Mouse (Mus musculus) E14TG2a.4 (cell line): ENCODE data around the gene Kiz.

ENCODE experiments used
- H3K27me3 ChIP-seq: 2 replicates; pipeline ENCODE4 v1.6.1; 2014; ENCODE audit warnings: low read length, control low read depth; ENCODE audit not compliant: insufficient read depth
- H3K36me3 ChIP-seq: 2 replicates; pipeline ENCODE4 v1.6.1; 2014; ENCODE audit warnings: low read length, control low read depth; ENCODE audit not compliant: insufficient read depth
- H3K4me1 ChIP-seq: replicated peaks from 2 replicates; pipeline ENCODE4 v1.6.1; 2014; ENCODE audit warnings: low read depth, low read length, control low read depth
- H3K4me3 ChIP-seq: replicated peaks from 2 replicates; pipeline ENCODE4 v1.5.1; 2014; ENCODE audit warnings: mild to moderate bottlenecking, low read length
- H3K9me3 ChIP-seq: 2 replicates; pipeline ENCODE4 v1.6.1; 2014; ENCODE audit warnings: low read length, control low read depth
- CTCF ChIP-seq: conservative IDR thresholded peaks from 2 replicates; pipeline ENCODE4 v1.5.1; 2014; ENCODE audit warnings: low read length
- NANOG ChIP-seq: IDR thresholded peaks from 2 replicates; pipeline ENCODE4 v1.6.1; 2014; ENCODE audit warnings: borderline replicate concordance, low read length, mixed read lengths
- POU5F1 ChIP-seq: IDR thresholded peaks from 2 replicates; pipeline ENCODE4 v1.6.1; 2014; ENCODE audit warnings: low read length, borderline replicate concordance

Gene Kiz

GRCm38 (mm10) chr2:146877423-146878098 is 21.9 kb downstream of the Kiz start:
- H3K9me3 ChIP-seq: no peaks in the 10 kb centered on the region
- H3K27me3 ChIP-seq: no peaks in the 10 kb centered on the region
- TF ChIP-seq NANOG (no peak), CTCF (no peak), POU5F1 (no peak)
- H3K4me3 ChIP-seq: no peak overlapping the region
- H3K36me3 ChIP-seq: no peaks in the 10 kb centered on the region
- H3K4me1 ChIP-seq: no peaks in the 10 kb centered on the region

GRCm38 (mm10) chr2:146881623-146882022 is 26.0 kb downstream of the Kiz start:
- H3K36me3 ChIP-seq: no peaks in the 10 kb centered on the region
- H3K4me3 ChIP-seq: no peak overlapping the region
- no peak for TF ChIP-seq NANOG
- no peak for TF ChIP-seq CTCF
- no peak for TF ChIP-seq POU5F1
- H3K4me1 ChIP-seq: no peaks in the 10 kb centered on the region
- H3K9me3 ChIP-seq: no peaks in the 10 kb centered on the region
- no peaks in the 10 kb centered on the region for H3K27me3 ChIP-seq

- H3K36me3 ChIP-seq: peaks cover 4% of the 10 kb centered on the region; the same call in 1 of the 2 replicates
- H3K27me3 ChIP-seq: no peaks in the 10 kb centered on the region
- TF ChIP-seq POU5F1 (no peak), CTCF (no peak), NANOG (no peak)
- H3K9me3 ChIP-seq: no peaks in the 10 kb centered on the region
- H3K4me1 ChIP-seq: no peaks in the 10 kb centered on the region
- no peak overlapping the region for H3K4me3 ChIP-seq
Measured at GRCm38 (mm10) chr2:146884291-146884855, 28.7 kb downstream of the Kiz start.

- Histone ChIP-seq H3K36me3 (peaks cover 13% of the 10 kb centered on the region), H3K4me1 (no peaks in the 10 kb centered on the region), H3K27me3 (no peaks in the 10 kb centered on the region), H3K9me3 (no peaks in the 10 kb centered on the region), H3K4me3 (no peak overlapping the region)
- no peak for TF ChIP-seq POU5F1
- TF ChIP-seq NANOG: no peak
- no peak for TF ChIP-seq CTCF
Measured at GRCm38 (mm10) chr2:146888786-146889414, 33.2 kb downstream of the Kiz start.

GRCm38 (mm10) chr2:146898977-146899376 is 43.3 kb downstream of the Kiz start:
- Histone ChIP-seq H3K4me3 (no peak overlapping the region), H3K9me3 (no peaks in the 10 kb centered on the region), H3K27me3 (peaks cover 3% of the 10 kb centered on the region; the same call in 1 of the 2 replicates), H3K36me3 (no peaks in the 10 kb centered on the region), H3K4me1 (no peaks in the 10 kb centered on the region)
- TF ChIP-seq CTCF (peak; percentile 43; the same call in 1 of the 2 replicates), POU5F1 (no peak)

GRCm38 (mm10) chr2:146916085-146916484 is 60.4 kb downstream of the Kiz start:
- Histone ChIP-seq H3K36me3 (no peaks in the 10 kb centered on the region), H3K4me3 (no peak overlapping the region), H3K9me3 (peaks cover 7% of the 10 kb centered on the region; the same call in 1 of the 2 replicates), H3K27me3 (peaks cover 45% of the 10 kb centered on the region), H3K4me1 (peaks cover 37% of the 10 kb centered on the region)
- TF ChIP-seq CTCF (no peak), POU5F1 (no peak), NANOG (peak; percentile 80; the same call in 1 of the 2 replicates)

- no peaks in the 10 kb centered on the region for H3K36me3 ChIP-seq
- H3K4me1 ChIP-seq: peaks cover 45% of the 10 kb centered on the region
- H3K4me3 ChIP-seq: no peak overlapping the region
- H3K9me3 ChIP-seq: peaks cover 7% of the 10 kb centered on the region; the same call in 1 of the 2 replicates
- peaks cover 49% of the 10 kb centered on the region for H3K27me3 ChIP-seq
- TF ChIP-seq CTCF (no peak), POU5F1 (no peak), NANOG (no peak)
Measured at GRCm38 (mm10) chr2:146917770-146918169, 62.1 kb downstream of the Kiz start.

- no peak for TF ChIP-seq CTCF
- no peak for TF ChIP-seq POU5F1
- no peak for TF ChIP-seq NANOG
- 0 out of 2 replicates have a peak, but pooled peaks cover 3% of the 10 kb centered on the region for H3K36me3 ChIP-seq
- H3K4me1 ChIP-seq: peaks cover 50% of the 10 kb centered on the region
- no peak overlapping the region; the same call in 1 of the 2 replicates for H3K4me3 ChIP-seq
- H3K27me3 ChIP-seq: peaks cover 44% of the 10 kb centered on the region
- H3K9me3 ChIP-seq: peaks cover 17% of the 10 kb centered on the region
Measured at GRCm38 (mm10) chr2:146920375-146921160, 64.9 kb downstream of the Kiz start.
